Mouse (Mus musculus) heart, embryonic 13.5 days (tissue): ENCODE results near the gene Olfr1497. TPM values are rescaled to one million over a fixed set of nuclear protein-coding genes. Genes with fewer than 3 reads are reported as not detected.
"Not testable (repeated sequence)": the region's sequence is repeated elsewhere in the genome, so short reads cannot be mapped to it uniquely, and the experiment has no call there.

Source experiments
- ATAC-seq: fragments of 200-750 bp; cut with Nextera tagmentation; 2 replicates; pipeline ENCODE4 v1.8.0; 2017; ENCODE audit warnings: moderate TSS enrichment; ENCODE audit not compliant: insufficient number of reproducible peaks, low FRiP score, low TSS enrichment; ENCODE audit errors: extremely low read depth
- H3K27ac ChIP-seq: fragments of 300-500 bp; sonication (generic); replicated peaks from 2 replicates; pipeline ENCODE4 v1.5.1; 2015; ENCODE audit warnings: moderate library complexity, mild to moderate bottlenecking, inconsistent platforms
- H3K27me3 ChIP-seq: fragments of 300-500 bp; sonication (generic); replicated peaks from 2 replicates; pipeline ENCODE4 v1.6.1; 2015; ENCODE audit warnings: mild to moderate bottlenecking, inconsistent platforms
- H3K36me3 ChIP-seq: fragments of 300-500 bp; sonication (generic); 2 replicates; pipeline ENCODE4 v1.6.1; 2015; ENCODE audit warnings: mild to moderate bottlenecking, inconsistent platforms
- H3K4me1 ChIP-seq: fragments of 300-500 bp; sonication (generic); 2 replicates; pipeline ENCODE4 v1.6.1; 2015; ENCODE audit warnings: inconsistent platforms
- H3K4me2 ChIP-seq: fragments of 300-500 bp; sonication (generic); 2 replicates; pipeline ENCODE4 v1.6.1; 2015; ENCODE audit warnings: inconsistent platforms, mild to moderate bottlenecking, moderate library complexity
- H3K4me3 ChIP-seq: fragments of 300-500 bp; sonication (generic); 2 replicates; pipeline ENCODE4 v1.5.1; 2015; ENCODE audit warnings: moderate library complexity, mild to moderate bottlenecking, inconsistent platforms
- H3K9ac ChIP-seq: fragments of 300-500 bp; sonication (generic); 2 replicates; pipeline ENCODE4 v1.6.1; 2015; ENCODE audit warnings: inconsistent platforms, mild to moderate bottlenecking, moderate library complexity
- H3K9me3 ChIP-seq: fragments of 300-500 bp; sonication (generic); 2 replicates; pipeline ENCODE4 v1.6.1; 2016; ENCODE audit warnings: inconsistent platforms
- WGBS: fragments of 180-500 bp; shearing (Covaris S2); methylation state at CpG from one replicate; pipeline ENCODE4 v1.1.7; 2015; ENCODE audit warnings: mixed read lengths; 5-methylcytosine and 5-hydroxymethylcytosine counted together
- polyA plus RNA-seq: library from polyadenylated mRNA; unstranded; fragments of >200 nt; fragmentation: Nextera tagmentation; extraction: Ambion mirVana; gene quantifications from 2 replicates; pipeline ENCODE4 v1.2.1, GENCODE M21; 2015

The Olfr1497 gene
- polyA plus RNA-seq = not detected in 2 replicates

- Histone ChIP-seq H3K4me1 (no peaks in the 10 kb centered on the region), H3K36me3 (no peaks in the 10 kb centered on the region), H3K9me3 (no peaks in the 10 kb centered on the region), H3K9ac (no peak within 1 kb of the TSS), H3K4me3 (no peak within 1 kb of the TSS), H3K4me2 (no peak within 1 kb of the TSS), H3K27me3 (no peaks in the 10 kb centered on the region), H3K27ac (no peak within 1 kb of the TSS)
- no peak for ATAC-seq
These were observed at the start of gene Olfr1497 for GRCm38 (mm10) chr19:13798102-13798501. Olfr1497 (minus strand) TSS chr19:13798202.

- Histone ChIP-seq H3K4me2 (no peak within 1 kb of the TSS), H3K36me3 (no peaks in the 10 kb centered on the region), H3K4me3 (no peak within 1 kb of the TSS), H3K27me3 (no peaks in the 10 kb centered on the region), H3K27ac (no peak within 1 kb of the TSS), H3K9ac (no peak within 1 kb of the TSS), H3K4me1 (no peaks in the 10 kb centered on the region), H3K9me3 (no peaks in the 10 kb centered on the region)
- ATAC-seq = no peak
These were observed 32.4 kb upstream of the Olfr1497 start, which contains the start of gene Olfr1500 for GRCm38 (mm10) chr19:13830388-13830787. Olfr1500 (minus strand) TSS chr19:13830488.

DNA sequence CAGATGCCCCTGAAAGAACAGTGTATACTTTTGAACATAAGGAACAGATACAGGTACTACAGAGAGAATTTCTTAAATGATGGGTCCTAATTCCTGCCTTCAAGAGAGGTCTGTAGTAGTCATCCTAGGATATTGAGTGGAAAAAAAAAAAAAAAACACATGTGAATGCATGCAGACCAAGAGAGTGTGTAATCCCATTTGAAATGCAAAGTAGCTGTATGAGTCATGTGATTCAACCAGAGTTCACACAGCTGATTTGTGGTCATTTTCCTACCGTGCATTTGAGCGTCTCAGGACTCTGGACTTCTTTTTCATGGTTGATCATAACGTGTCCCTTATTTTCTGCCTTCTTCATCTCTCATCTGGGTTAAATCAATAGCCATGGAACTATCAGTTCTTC is 30.4 kb upstream of the Olfr1497 start:
- Histone ChIP-seq H3K4me1 (no peaks in the 10 kb centered on the region), H3K9ac (no peak overlapping the region), H3K9me3 (no peaks in the 10 kb centered on the region), H3K4me3 (no peak overlapping the region), H3K4me2 (no peak overlapping the region), H3K27me3 (no peaks in the 10 kb centered on the region), H3K36me3 (no peaks in the 10 kb centered on the region), H3K27ac (no peak overlapping the region)
- 65% methylated on average over 3 of the region's 3 CpGs for WGBS
- ATAC-seq = no peak

DNA sequence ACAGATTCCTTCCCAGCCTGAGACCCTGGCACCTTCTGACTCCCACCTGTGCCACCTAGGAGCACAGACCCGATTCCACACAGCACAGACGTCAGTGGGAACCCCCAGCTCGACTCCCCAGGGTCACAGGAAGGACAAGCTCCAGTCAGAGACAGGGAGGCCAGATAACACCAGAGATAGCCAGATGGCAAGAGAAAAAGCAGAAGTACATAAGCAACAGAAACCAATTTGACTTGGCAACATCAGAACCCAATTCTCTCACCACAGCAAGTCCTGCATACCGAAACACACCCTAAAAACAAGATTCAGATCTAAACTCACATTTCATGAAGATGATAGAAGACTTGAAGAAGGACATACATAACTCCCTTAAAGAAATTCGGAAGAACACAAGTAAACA is 22.8 kb upstream of the Olfr1497 start:
- Histone ChIP-seq H3K27ac (no peak overlapping the region), H3K36me3 (no peaks in the 10 kb centered on the region), H3K27me3 (no peaks in the 10 kb centered on the region), H3K4me1 (no peaks in the 10 kb centered on the region), H3K4me3 (no peak overlapping the region), H3K9ac (no peak overlapping the region), H3K4me2 (no peak overlapping the region), H3K9me3 (no peaks in the 10 kb centered on the region)
- 43% methylated on average over 5 of the region's 5 CpGs for WGBS
- no peak for ATAC-seq

GRCm38 (mm10) chr19:13819347-13819746 is 21.3 kb upstream of the Olfr1497 start, which contains the start of gene Olfr1499:
Olfr1499 (minus strand) TSS chr19:13819447.
- Histone ChIP-seq H3K27me3 (no peaks in the 10 kb centered on the region), H3K9me3 (no peaks in the 10 kb centered on the region), H3K4me2 (no peak within 1 kb of the TSS), H3K36me3 (no peaks in the 10 kb centered on the region), H3K4me1 (no peaks in the 10 kb centered on the region), H3K9ac (no peak within 1 kb of the TSS), H3K27ac (no peak within 1 kb of the TSS), H3K4me3 (no peak within 1 kb of the TSS)
- no peak for ATAC-seq

GRCm38 (mm10) chr19:13818827-13819226 is 20.8 kb upstream of the Olfr1497 start:
- Histone ChIP-seq H3K9ac (no peak overlapping the region), H3K27me3 (no peaks in the 10 kb centered on the region), H3K4me2 (no peak overlapping the region), H3K36me3 (no peaks in the 10 kb centered on the region), H3K9me3 (no peaks in the 10 kb centered on the region), H3K4me3 (no peak overlapping the region), H3K27ac (no peak overlapping the region), H3K4me1 (no peaks in the 10 kb centered on the region)
- ATAC-seq = no peak
- WGBS = 26% methylated on average over 5 of the region's 5 CpGs

- no peak for ATAC-seq
- H3K4me2 ChIP-seq = no peak overlapping the region
- H3K27ac ChIP-seq = no peak overlapping the region
- WGBS = 48% methylated on average over 2 of the region's 2 CpGs
- H3K9me3 ChIP-seq = no peaks in the 10 kb centered on the region
- H3K27me3 ChIP-seq = no peaks in the 10 kb centered on the region
- no peak overlapping the region for H3K4me3 ChIP-seq
- H3K9ac ChIP-seq = no peak overlapping the region
- H3K36me3 ChIP-seq = no peaks in the 10 kb centered on the region
- no peaks in the 10 kb centered on the region for H3K4me1 ChIP-seq
These were observed 14.8 kb upstream of the Olfr1497 start for GRCm38 (mm10) chr19:13812823-13813222.

DNA sequence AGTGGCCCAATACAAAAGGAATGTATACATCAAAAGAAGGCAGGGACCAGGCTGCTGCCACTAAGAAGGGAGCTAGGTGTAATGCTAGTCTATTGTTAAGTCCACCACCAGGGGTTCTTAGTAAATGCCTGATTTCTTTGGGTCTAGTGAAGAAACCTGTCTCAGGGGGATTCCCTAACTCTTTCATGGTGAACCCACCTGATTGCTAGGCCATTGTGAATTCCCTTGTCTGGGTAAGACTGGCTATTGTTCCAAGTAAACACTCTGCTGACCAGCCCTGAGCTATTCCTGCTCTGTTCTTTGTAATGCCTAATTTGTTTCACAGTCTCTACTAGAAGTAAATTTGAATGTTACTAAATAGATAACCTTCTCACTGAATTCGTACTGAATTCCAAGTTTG is 7.5 kb upstream of the Olfr1497 start:
- H3K4me1 ChIP-seq, H3K27ac ChIP-seq, H3K9ac ChIP-seq, H3K4me2 ChIP-seq, H3K36me3 ChIP-seq, H3K4me3 ChIP-seq, H3K27me3 ChIP-seq, H3K9me3 ChIP-seq, ATAC-seq: not testable (repeated sequence)
- WGBS = 55% methylated on average over 1 of the region's 1 CpGs

DNA sequence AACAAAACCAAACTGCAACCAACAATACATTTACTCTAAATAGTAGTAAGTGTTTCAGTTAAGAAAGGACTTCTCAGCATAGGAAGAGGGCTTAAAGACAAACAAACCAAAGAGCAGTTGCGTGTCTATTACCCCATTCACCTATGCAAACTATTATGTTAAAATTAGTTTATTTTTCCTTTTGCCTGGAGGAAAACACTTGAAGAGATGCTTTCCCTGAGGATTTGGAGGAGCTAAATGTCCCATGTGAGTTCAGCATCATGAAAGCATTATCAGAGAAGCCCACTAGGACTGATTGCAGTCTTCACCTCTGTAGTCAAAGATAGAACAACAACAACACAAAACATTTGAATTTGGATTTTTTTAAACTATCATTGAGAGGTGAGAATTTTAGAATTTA is 20.4 kb downstream of the Olfr1497 start, which contains the start of gene Olfr1496:
TSS of gene Olfr1496 (plus strand) at position 301 of the 400 bp plus-strand sequence.
- H3K27ac ChIP-seq = no peak within 1 kb of the TSS
- WGBS = 58% methylated on average over 1 of the region's 1 CpGs
- H3K9ac ChIP-seq = no peak within 1 kb of the TSS
- H3K4me2 ChIP-seq = no peak within 1 kb of the TSS
- H3K27me3 ChIP-seq = no peaks in the 10 kb centered on the region
- H3K9me3 ChIP-seq = no peaks in the 10 kb centered on the region
- H3K36me3 ChIP-seq = no peaks in the 10 kb centered on the region
- no peaks in the 10 kb centered on the region for H3K4me1 ChIP-seq
- H3K4me3 ChIP-seq = no peak within 1 kb of the TSS
- no peak for ATAC-seq

GRCm38 (mm10) chr19:13768565-13769276 is 29.3 kb downstream of the Olfr1497 start:
- no peak for ATAC-seq
- WGBS = 81% methylated on average over 9 of the region's 9 CpGs
- no peak overlapping the region for H3K4me3 ChIP-seq

DNA sequence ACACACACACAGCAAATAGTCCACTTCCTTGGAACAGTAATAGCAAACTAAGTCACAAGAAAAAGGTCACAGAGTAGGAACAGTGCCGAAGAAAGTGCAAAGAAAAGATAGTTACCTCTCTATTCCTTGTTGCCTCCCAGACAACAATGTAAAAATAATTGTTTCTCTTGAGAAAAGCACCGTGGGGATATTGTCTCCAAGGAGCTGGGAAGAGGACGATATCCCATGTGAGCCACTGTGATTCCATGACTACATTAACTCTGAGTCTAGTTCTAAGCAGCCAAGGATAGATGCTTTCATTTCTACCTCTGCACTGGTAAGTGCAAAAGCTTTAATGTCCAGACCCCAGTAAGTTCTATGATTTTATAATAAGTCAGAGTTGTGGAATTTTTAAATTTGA is 33.7 kb downstream of the Olfr1497 start, which contains the start of gene Olfr1495:
TSS of gene Olfr1495 (plus strand) at position 301 of the 400 bp plus-strand sequence.
- no peak within 1 kb of the TSS for H3K27ac ChIP-seq
- H3K4me2 ChIP-seq = no peak within 1 kb of the TSS
- H3K9me3 ChIP-seq = peaks cover 6% of the 10 kb centered on the region; the same call in 1 of the 2 replicates
- H3K36me3 ChIP-seq = no peaks in the 10 kb centered on the region
- no peak for ATAC-seq
- whole genome bisulfite sequencing = 66% methylated on average over 3 of the region's 3 CpGs
- no peak within 1 kb of the TSS for H3K9ac ChIP-seq
- H3K27me3 ChIP-seq = no peaks in the 10 kb centered on the region
- no peaks in the 10 kb centered on the region for H3K4me1 ChIP-seq
- no peak within 1 kb of the TSS for H3K4me3 ChIP-seq

More at GRCm38 (mm10) chr19:13768565-13769276, 29.3 kb downstream of the Olfr1497 start:
- H3K36me3 ChIP-seq = no peaks in the 10 kb centered on the region
- no peak overlapping the region for H3K27ac ChIP-seq
- peaks cover 6% of the 10 kb centered on the region; the same call in 1 of the 2 replicates for H3K9me3 ChIP-seq
- no peak overlapping the region for H3K4me2 ChIP-seq
- H3K27me3 ChIP-seq = no peaks in the 10 kb centered on the region
- H3K9ac ChIP-seq = no peak overlapping the region
- no peaks in the 10 kb centered on the region for H3K4me1 ChIP-seq

DNA sequence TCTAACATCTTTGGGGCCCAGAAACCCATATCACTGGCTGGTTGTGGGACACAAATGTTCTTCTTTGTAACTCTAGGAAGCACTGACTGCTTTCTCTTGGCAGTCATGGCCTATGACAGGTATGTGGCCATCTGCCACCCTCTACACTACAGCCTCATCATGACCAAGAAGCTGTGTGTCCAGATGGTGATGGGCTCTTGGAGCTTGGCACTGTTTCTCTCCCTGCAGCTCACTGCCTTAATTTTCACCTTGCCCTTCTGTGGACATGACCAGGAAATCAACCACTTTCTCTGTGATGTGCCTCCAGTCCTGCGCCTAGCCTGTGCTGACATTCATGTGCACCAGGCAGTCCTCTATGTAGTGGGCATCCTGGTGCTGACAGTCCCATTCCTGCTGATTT is 48.6 kb downstream of the Olfr1497 start:
- H3K36me3 ChIP-seq = no peaks in the 10 kb centered on the region
- no peak overlapping the region for H3K4me2 ChIP-seq
- no peak for ATAC-seq
- H3K27ac ChIP-seq = no peak overlapping the region
- no peak overlapping the region for H3K9ac ChIP-seq
- H3K27me3 ChIP-seq = no peaks in the 10 kb centered on the region
- 83% methylated on average over 1 of the region's 1 CpGs for WGBS
- H3K4me3 ChIP-seq = no peak overlapping the region
- H3K9me3 ChIP-seq = no peaks in the 10 kb centered on the region
- no peaks in the 10 kb centered on the region for H3K4me1 ChIP-seq
